In the genomic region with DNA sequence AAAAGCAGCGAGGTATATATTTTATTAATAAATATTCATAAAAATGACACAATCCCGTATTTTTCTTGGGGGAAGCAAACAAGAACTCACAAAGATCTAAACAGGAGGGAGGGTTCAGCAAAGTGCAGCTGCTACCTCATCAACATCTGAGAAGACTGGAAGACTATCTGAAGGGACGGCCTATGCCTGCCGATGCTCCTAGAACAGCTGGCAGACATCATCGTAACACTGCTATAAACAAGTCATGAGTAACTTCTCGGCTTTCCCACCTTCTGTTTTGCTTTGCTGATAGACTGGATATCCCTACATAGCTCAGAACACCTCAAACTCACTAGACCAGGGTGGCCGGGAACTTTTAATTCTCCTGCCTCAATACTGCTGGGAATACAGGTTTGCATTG, we compare ENCODE assay signal across 35 mouse cellular contexts. TPM values are rescaled to one million over a fixed set of nuclear protein-coding genes. Genes with fewer than 3 reads are reported as not detected.
"Had no signal": no experiment of that assay in that cellular context is flagged by ENCODE, and none has a peak within 500 bp of the region (broad histone marks: within the 10 kb centered on the region; RNA-seq: fewer than 3 reads in every experiment).

No protein-coding gene starts in this region.

- H3K4me2 ChIP-seq: heart, embryonic 11.5 days; heart, embryonic 12.5 days; heart, embryonic 13.5 days; heart, embryonic 15.5 days; hindbrain, embryonic 12.5 days; hindbrain, embryonic 13.5 days; hindbrain, embryonic 14.5 days; hindbrain, embryonic 15.5 days; intestine, embryonic 15.5 days had no signal

- ATAC-seq: hindbrain, embryonic 16.5 days; hindbrain, postnatal 0 days; inflammation-experienced regulatory T-cells, adult 6 months; intestine, embryonic 15.5 days; intestine, embryonic 16.5 days; intestine, postnatal 0 days had no signal

- H3K9ac ChIP-seq: heart, embryonic 12.5 days; heart, embryonic 13.5 days; heart, embryonic 15.5 days; hindbrain, embryonic 12.5 days; hindbrain, embryonic 13.5 days; hindbrain, embryonic 14.5 days; hindbrain, embryonic 15.5 days; intestine, embryonic 15.5 days had no signal

- H3K27ac ChIP-seq: heart, adult 2 months; heart, embryonic 10.5 days; heart, embryonic 13.5 days; heart, embryonic 15.5 days; hindbrain, embryonic 10.5 days; hindbrain, embryonic 12.5 days; hindbrain, embryonic 13.5 days; hindbrain, embryonic 14.5 days; hindbrain, embryonic 15.5 days; hindbrain, postnatal 0 days; intestine, embryonic 15.5 days; layer of hippocampus, adult 2 months; left cerebral cortex, adult 2 months had no signal

- H3K4me3 ChIP-seq: heart, adult 2 months; heart, embryonic 10.5 days; heart, embryonic 12.5 days; heart, embryonic 13.5 days; heart, embryonic 15.5 days; hindbrain, embryonic 10.5 days; hindbrain, embryonic 12.5 days; hindbrain, embryonic 13.5 days; hindbrain, embryonic 15.5 days; intestine, embryonic 15.5 days; layer of hippocampus, adult 2 months; left cerebral cortex, adult 2 months had no signal

- DNase-seq: heart, adult 18-20 months; heart, adult 2 months; heart, postnatal 10 days; heart, postnatal 14 days; heart, postnatal 36 days; heart, postnatal 4 days; kidney, adult 18-20 months; kidney, adult 2 months; kidney, postnatal 10 days; kidney, postnatal 25 days; kidney, postnatal 36 days; kidney, postnatal 4 days; layer of hippocampus, adult 9-11 months; layer of hippocampus, postnatal 36 days had no signal

- H3K27me3 ChIP-seq: heart, embryonic 12.5 days; heart, embryonic 13.5 days; heart, embryonic 15.5 days; hindbrain, embryonic 12.5 days; hindbrain, embryonic 13.5 days; hindbrain, embryonic 15.5 days; intestine, embryonic 15.5 days had no signal

- H3K9me3 ChIP-seq: heart, embryonic 10.5 days; heart, embryonic 12.5 days; heart, embryonic 13.5 days; heart, embryonic 15.5 days; hindbrain, embryonic 10.5 days; hindbrain, embryonic 12.5 days; hindbrain, embryonic 13.5 days; hindbrain, embryonic 15.5 days; intestine, embryonic 15.5 days had no signal

- H3K4me1 ChIP-seq: heart, embryonic 10.5 days; heart, embryonic 12.5 days; heart, embryonic 13.5 days; heart, embryonic 15.5 days; hindbrain, embryonic 10.5 days; hindbrain, embryonic 12.5 days; hindbrain, embryonic 13.5 days; hindbrain, embryonic 15.5 days; intestine, embryonic 15.5 days had no signal

RNA-seq across cellular contexts. Expression of gene Naip1, which starts 30.9 kb away (rescaled TPM):
- polyA plus RNA-seq: heart, adult 2 months; heart, embryonic 10.5 days; heart, embryonic 11.5 days; heart, embryonic 12.5 days; heart, embryonic 13.5 days; heart, embryonic 14.5 days; heart, embryonic 15.5 days; heart, postnatal 0 days; hindbrain, embryonic 10.5 days; hindbrain, embryonic 11.5 days; hindbrain, embryonic 12.5 days; inflammation-experienced regulatory T-cells, adult 6 months had no signal
